Mouse (Mus musculus) cerebellum, postnatal 4 days (tissue): ENCODE data around the gene Fgfr2.
"Not testable (repeated sequence)": the region's sequence is repeated elsewhere in the genome, so short reads cannot be mapped to it uniquely, and the experiment has no call there.

Experiments
- DNase-seq, 2 experiments: peaks; one replicate each; pipeline ENCODE4 v3.0.0; 2022; ENCODE audit warnings: low spot score in 2 of 2, mixed read lengths in 1 of 2

The Fgfr2 gene

DNA sequence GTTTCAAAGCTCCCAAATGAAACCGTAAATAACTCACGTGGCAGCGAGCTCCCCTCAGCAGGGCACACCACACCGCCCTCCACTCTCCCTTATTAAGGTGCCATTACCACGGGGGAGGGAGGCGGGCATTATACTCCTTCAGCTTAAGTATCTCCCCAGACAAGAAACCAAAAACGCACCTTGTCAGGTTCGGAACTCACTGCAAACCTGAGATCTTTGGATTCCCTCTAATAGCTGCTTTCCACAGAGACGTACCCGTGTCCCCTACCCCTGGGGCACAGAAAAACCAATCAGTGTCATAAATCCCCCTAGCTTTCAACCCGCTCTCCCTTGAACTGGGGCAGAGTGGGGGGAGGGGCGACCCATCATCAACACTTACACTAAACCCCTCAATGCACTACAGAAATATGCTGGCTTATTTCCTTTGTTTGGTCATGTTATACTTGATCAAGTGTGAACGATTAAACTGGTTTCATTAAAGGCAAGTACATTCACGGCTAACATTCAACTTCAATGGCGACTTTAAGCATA lies 2.9 kb downstream of the Fgfr2 start:
- DNase-seq: peak in 1 of 2 experiments; percentile 19

DNA sequence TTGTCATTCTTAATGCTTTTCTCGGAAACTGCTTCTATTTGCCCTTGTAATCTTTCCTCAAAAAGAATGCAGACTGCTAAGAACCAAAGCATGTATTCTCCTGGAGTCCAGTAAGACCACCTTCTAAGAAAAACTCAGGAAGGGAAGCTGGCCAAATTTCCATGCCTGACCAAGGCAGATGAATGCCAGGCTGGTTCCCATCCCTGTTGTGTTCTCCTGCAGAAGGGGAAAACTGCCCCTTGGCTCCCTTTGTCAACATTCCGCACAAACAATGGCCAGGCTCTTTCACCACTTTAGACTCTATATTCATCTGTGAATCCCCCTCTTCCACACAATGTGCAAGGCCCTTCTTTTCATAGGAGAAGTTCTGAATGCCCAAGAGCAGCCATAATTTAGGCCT lies 5.3 kb downstream of the Fgfr2 start:
- no peak for DNase-seq

DNA sequence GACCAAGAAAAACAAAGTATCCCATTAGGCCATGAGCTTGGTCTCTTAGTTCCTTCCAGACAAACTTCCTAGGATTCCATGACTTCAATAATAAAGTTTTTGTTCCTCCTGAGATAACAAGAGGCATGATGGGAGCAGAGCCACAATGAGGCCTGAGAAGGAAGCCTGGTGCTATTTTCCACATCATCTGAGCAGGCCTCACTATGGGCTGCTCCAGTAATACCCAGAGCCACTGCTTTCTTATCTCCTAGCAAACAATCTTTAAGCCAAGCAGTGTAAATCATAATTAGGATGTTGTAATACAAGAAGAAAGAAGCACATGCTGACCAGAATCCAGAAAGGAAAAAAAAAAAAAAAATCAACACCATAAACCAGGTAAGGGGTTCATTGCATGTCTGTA lies 6.6 kb downstream of the Fgfr2 start:
- DNase-seq: no peak

DNA sequence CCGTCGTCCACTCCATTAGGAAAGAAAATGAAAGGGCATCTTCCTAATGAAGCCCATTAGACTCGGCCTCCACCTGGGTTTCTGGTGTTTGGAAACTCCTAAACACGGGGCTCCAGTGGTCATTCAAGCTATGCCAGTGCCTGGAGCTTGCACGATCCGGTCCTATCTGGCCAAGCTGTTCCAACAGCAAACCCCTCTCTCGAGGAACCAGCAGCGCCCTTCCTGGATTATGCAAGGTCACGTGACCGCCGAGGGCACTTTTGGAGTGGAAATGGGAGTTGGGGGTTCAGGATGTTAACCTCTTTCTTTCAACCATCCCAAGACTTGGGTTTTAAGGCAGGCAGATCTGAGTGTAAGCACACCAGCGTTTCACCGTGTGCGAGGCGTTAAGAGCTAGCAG lies 7.3 kb downstream of the Fgfr2 start:
- DNase-seq: peak in 1 of 2 experiments; percentile 33

DNA sequence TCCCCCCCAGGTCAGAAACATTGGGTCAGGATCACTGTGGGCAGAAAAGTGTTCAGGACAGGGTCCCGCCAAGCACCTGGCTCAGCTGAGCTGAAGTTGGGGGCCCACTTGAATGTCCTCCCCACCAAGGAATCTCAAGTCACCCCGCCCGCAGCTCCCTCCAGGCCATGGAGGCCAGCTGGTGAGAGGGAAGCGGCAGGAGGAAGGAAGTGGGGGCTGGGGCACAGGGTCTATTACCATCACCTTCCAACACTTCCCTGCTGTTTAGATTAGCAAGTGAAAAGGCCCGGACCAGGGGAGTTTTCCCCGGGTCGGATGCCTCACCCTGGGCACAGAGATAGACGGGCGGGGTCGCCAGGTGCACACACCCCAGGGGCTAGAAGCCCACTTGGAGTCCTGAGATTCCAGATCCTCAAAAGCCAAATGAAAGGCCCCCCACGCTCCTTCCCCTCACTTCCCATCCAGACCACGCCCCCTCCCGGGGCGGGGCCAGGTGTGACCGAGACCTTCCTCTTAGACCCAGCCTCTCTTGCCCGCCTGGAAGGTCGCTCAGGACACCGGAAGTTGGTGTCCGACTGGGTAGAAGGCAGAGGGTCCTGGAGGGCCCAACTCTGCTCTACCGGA lies 8.2 kb downstream of the Fgfr2 start:
- DNase-seq: no peak

DNA sequence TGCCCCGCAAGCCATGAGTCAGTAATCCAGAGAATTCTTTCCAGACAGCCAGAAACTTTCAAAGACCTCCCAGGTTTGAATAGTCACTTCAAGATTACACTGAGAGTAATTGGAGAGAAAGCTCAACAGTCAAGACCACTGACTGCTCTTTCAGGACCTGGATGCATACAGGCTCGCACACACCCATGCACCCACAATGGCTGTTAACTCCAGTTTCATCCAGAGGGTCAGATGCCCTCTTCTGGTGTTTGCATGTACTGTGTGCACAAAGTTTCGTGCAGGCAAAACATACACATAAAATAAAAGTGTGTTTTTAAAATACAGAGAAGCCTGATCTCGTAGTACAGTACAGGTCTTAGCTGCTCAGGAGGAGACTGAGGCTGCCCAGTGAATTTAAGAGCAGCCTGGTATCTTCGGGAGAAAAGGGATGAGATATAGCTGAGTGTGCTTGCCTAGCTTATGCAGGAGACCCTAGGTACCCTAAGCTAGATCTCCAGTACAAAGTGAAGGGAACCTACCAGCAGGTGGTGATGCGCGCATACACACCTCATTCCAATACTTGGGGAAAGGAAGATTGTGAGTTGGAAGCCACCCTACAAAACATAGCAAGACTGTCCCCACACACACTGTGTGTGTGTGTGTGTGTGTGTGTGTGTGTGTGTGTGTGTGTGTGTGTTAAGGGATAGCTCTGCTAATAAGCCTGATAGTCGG lies 9.8 kb downstream of the Fgfr2 start:
- no peak for DNase-seq

DNA sequence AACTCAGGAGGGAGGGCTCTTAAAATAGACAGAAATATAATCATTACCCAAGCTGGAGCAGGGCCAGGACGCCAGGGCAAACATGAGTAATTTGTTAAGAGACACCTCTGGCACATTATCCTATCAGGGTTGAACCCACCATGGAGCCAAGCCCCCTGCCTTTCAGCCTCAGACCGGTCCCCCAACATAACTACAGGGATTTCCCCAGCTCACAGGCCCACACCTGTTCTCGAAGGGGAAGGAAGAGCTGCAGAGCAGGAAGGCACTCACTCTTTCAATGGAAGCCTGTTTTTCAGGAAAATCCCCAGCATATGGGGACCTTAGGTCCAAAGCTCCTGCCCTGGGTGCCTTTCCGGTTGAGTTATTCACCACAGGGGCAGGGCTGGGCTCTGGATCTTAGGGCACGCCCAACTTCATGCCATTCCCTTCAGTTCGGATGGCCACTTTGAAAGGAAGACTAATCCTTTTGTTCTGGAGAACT lies 10.8 kb downstream of the Fgfr2 start:
- no peak for DNase-seq

DNA sequence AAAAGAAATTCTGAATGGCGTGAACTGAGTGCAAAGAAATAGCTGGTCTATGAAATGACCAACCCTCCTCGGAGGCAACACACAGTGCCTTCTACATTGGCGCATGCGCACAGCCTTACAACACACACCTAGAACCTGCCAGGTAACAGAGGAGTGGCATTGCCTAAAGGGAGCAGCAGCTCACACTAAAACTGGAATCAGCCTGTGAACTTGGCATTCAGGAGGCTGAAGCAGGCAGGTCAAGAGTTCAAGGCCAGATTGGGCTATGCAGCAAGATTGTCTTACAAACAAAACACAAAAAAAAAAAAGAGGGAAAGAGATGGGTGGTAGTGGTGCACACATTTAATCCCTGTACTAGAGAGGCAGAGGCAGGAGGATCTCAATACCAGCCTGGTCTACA lies 13.7 kb downstream of the Fgfr2 start:
- no peak for DNase-seq

DNA sequence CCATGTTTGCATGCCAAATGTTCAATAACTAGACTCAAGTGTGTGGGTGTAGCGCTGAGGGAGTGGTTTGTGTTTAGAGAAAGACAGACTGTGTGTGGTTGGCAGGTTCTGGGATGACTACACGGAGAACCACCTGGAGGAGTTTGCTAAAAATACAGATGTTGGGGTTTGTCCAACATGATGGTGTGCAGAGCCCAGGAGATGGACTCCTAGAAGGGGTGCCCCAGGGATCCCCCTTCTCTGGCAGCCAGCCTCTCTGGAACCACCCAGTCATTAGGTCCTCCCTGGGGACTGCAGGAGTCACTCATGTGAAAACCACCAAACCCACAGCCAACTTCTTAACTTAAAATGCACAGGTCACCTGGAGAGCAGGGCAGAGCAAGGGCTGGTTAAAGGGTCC lies 14.5 kb downstream of the Fgfr2 start:
- no peak for DNase-seq

DNA sequence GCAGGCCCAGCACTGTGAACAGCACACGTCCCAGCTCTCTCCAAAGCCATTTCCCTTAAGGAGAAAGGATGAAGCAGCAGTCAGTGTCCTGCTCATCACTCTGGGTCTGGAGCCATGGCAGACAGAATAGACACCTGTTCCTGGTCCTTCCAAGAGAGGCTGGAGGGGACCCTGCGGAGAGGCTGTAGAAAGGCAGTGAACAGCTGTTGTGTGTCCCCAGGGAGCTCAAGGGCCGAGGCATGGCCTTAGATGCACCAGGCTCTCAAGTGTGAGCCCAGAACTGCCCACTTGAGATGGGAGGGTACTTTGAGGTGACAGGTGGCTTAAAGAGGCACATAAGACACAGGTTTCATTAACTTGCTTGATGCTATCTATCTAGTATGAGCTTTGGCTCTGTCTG lies 20.6 kb downstream of the Fgfr2 start:
- DNase-seq: no peak

DNA sequence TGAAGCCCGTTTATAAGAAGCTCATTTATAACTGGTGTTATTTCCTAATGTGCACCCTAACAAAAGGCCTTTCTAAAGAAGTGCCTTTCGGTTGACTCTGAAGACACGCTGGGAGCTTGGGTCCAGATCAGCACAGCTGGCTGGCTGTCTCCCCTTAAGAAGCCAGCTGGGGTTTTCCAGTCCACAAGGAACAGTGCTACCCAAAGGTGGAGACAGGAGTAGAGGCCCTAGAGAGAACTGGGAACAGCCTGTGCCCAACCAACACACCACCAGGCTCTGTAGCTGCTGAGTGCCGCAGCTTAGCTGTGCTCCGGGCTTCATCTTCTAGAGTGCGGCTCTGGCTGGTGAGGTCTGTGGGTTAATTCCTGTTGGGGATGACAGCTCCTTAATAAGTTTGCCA lies 22.1 kb downstream of the Fgfr2 start:
- DNase-seq: no peak

DNA sequence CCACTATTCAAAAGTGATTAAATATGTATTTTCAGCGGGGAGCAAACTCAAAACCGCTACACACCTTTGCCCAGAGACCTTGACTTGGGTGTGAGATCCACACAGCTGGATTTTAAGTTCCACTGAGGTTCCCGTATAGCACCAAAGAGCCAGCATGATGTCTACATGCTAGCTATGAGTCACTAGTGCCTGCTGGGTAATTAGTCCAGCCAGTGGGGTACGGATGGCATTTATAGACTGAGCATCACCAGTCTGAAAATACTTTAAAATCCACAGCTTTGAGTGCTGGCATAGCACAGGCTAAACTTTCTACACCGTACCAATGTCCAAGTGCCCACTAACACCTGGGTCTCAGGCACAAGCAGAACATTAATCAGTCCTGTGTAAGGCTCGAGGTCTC lies 23.0 kb downstream of the Fgfr2 start:
- no peak for DNase-seq

DNA sequence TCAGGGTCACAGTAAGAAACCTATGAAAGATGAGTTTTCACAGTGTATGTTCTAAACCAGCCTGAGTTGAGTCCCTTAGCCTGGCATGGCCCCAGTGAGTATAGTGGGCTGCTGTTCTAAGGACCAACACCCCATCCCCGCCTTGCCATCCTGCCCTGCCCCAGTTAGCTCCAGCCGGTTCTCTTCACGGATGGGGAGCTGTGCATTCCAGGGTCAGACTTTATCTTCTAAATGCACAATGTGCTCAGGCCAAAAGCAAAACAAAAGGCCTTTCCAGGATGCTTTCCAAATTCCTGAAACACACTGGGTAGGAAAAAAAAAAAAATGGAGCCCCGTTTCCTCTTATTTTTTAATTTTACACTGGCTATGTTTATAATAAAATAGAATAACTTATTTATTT lies 23.9 kb downstream of the Fgfr2 start:
- DNase-seq: no peak

DNA sequence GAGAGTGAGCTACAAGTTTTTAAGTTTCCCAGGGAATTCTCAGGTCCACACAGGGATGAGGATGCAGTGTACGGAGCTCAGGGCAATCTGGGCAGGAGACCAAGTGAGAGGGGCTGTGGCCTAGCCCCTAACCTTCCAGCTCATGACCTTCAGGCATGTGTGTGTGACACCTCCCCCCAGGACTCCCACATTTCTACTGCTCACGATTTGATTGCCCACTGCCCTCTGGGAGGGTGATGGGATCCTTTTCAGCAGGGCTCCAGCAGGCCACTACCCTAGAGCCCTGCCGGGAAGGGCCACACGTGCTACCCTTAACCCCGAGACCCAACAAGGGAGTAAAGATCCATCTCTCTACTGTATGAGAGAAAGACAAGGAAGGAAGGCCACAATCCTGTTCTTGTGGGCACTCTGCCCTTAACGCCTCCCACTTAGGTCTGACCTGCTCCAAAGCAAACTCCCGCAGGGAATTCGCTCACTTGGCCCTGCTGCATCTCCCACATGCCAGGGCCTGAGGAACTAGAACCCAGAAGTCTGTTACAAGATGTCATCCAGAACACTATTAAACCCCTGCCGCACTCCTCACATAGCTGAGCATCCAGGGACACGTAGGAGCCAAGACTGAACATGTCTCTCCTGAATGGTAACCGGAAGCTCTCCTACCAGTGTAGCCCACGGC lies 24.9 kb downstream of the Fgfr2 start:
- no peak for DNase-seq

DNA sequence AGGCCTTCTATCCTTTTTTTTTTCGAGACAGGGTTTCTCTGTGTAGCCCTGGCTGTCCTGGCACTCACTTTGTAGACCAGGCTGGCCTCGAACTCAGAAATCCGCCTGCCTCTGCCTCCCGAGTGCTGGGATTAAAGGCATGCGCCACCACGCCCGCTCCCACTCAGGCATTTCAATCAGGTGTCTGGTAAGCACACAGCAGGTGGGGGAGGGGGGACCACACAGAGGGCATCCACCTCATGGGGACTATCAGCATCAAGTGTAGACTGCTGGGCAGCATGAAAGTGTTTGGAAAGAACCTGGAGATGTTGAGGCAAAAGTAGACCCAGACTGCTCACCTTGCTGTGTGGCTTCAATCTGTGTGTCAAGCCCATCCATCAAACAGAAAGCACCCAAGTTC lies 27.5 kb downstream of the Fgfr2 start:
- not testable (repeated sequence) for DNase-seq

DNA sequence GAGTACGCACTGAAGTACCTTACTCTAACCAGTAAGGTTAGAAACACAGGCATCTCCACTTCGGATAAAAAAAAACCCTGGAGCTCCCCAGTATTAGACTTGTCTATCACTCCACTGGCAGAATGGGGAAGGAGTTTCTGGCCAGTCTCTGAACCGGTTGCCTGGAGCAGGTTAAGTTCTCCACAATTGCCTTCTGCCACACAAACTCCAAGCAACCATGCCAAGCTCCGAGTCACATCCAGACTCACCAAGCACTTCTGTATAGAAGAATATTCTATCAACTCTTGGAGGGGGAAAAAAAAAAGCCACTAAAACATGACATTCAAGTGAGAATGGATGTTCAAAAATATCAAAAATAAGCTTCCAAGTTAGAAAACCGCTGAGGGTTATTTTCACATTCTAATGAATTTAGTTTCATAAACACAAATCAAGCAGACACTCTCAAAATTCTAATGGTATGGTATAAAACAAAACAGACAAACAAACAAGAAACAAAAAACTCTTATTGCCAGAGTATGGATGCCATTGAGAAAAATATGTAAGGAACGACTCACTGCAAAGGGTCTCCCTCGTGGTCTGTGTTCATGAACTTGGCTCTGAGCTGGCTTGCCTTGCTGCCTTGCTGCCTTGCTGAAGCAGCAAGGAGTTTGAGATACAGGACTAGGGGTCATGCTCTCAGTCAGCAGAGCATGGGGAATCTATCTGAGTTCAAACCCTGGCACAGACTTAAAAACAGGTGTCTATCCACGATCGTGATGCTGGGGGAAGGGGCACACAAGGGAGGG lies 28.2 kb downstream of the Fgfr2 start:
- DNase-seq: no peak

DNA sequence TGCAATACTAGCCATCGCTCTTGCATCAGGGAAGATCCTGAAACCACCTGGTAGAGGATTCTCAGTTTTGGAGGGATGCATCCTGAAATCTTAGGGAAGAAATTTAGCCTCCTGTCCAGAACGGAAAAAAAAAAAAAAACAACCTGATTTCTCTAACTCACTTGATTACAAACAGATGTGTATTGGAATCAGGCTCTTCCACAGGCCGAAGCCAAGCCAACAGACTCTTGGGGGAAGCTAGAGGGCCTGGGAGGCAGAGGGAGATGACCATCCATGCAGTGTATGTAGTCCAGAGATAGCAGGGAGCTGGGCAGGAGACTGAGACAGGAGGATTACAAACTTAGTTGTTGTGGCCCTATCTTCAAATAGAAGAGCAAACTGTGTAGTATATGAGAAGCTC lies 29.0 kb downstream of the Fgfr2 start:
- no peak for DNase-seq

DNA sequence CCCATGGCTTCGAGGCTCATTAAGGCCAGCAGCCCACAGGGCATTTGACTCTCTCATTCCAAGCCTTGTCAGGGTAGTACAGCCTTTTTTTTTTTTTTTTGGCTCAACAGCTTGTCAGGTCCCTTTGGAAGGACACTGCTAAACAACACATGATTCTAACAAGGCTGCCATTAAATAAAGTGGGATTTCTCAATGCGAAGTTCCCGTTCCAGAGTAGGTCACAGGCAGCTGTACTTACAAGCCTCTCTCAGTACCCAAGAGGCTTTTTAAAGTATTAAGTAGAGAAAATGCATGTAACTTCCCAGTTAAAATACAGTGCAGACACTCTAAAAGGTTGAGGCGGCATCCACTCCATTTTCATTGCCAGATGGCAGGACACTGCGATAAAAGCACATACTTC lies 29.4 kb downstream of the Fgfr2 start:
- no peak for DNase-seq

DNA sequence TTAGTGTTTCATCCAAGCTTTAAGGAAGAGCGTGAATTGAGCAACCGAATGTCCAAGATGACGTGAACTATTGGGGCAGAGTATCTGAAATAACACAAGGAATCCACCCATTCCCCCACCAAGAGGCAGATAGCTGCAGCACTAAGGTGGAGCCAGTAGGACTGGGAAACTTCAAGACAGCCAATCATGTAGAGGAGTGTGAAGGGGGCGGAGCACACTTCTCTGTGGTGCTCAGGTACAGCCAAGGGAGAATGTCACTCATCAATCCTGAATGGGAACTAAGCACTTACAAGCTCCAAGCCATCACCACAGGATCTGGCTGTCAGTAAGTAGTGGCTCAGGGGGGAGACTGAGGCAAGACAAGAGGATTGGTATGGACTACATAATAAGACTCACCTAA lies 32.5 kb downstream of the Fgfr2 start:
- no peak for DNase-seq

DNA sequence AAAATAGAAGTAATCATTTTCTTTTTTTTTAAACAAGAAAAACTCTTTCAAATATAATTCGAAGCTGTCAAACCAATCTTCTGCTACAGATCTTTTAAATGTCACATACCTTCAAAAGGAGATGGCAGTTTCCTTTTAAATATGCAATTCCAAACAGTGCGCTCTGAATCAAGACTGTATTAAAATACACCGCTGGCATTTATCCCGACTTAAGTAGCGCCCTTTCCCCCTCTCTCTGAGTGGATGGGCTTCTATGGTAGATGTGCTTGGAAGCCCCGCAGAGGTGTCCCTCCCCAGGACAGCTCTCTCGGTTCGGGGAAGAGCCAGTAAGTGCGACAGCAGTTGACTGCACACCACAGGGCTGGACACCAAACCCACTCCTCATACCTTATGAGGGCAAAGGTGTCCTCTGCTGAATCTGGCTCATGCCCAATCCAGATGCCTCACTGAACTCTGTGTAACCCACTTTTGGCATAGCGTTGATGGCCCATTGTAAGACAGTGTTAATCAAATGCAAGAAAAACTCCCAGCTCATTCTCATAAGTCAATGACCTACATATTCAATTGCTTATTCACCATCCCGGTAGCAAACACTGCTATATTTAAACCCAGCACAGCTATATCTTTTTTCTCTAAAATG lies 33.4 kb downstream of the Fgfr2 start:
- no peak for DNase-seq

DNA sequence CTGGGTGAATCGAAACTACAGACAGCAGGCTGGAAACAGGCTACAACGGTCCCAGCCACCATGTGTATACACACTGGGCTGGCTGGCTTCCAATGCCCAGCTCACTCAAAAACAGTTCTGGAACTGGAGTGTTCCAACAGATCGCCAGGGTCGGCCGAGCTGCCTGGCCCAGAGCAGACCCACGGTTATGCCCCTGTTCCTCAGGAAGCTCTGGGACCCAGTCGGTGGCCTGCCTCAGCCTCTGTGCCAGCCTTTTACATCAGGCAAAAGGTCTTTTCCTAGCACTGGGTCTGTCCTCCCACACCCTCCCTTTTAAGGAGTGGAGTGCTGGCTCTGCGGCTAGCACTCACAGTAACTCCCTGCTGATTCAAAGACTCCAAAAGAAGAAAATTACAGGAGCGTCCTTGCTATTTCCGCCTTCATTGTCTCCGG lies 34.3 kb downstream of the Fgfr2 start:
- peak in 1 of 2 experiments; percentile 74 for DNase-seq
